Mouse (Mus musculus) megakaryocyte progenitor cell, adult 5-6 weeks (primary cell): ENCODE data around the gene Ninj2. TPM values are rescaled to one million over a fixed set of nuclear protein-coding genes. Genes with fewer than 3 reads are reported as not detected.

Source experiments
- ATAC-seq: replicated peaks from 2 replicates; pipeline ENCODE4 v1.8.0; 2016; ENCODE audit warnings: mild to moderate bottlenecking, moderate TSS enrichment, inconsistent platforms; ENCODE audit not compliant: poor library complexity
- total RNA-seq, 2 experiments: library from RNA; stranded (forward) in 1 of 2; stranded (reverse) in 1 of 2; fragments of 157-497, 149-512 nt in 1 of 2; fragments of 200-1000 nt in 1 of 2; gene quantifications; 2 replicates each; pipeline versions ENCODE4 v1.2.3 to v1.2.4; 2015 to 2017

Ninj2 gene
- total RNA-seq, 2 experiments from 2014 or later: not detected

GRCm38 (mm10) chr6:120091956-120092355 is 1.2 kb upstream of the Ninj2 start:
- ATAC-seq: no peak

DNA sequence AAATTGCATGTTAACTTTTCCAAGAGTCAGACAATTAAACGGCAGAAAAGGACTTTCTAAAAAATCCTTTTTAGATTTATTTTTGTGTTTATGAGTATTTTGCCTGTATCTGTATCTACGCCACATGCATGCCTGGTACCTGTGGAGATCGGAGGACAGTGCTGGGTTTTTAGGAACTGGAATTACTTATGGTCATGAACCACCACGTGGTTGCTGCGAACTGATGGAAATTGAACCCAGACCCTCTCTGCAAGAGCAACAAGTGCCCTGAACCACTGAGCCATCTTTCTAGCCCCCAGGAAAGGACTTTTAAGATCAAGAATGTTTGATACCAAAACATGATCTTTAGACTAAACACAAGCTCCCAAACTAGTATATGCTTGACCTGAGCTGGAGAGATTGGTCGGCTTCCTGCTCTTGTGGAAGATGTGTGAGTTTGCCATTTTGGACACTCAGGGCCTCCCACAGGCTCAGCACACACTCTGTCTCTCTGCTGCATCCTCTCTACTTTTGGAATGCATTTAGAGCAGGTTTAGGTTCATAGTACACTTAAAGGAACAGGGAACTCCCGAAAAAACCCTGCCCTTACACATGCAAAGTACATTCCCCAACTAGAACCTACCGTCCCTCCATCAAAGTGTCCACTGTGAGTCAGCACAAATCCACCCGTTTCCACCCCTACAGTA is 1.1 kb downstream of the Ninj2 start:
- no peak for ATAC-seq

- no peak for ATAC-seq
Observed at GRCm38 (mm10) chr6:120095096-120095495, 1.9 kb downstream of the Ninj2 start.

GRCm38 (mm10) chr6:120095501-120095900 is 2.4 kb downstream of the Ninj2 start:
- ATAC-seq: peak; percentile 51; the same call in 1 of the 2 replicates

DNA sequence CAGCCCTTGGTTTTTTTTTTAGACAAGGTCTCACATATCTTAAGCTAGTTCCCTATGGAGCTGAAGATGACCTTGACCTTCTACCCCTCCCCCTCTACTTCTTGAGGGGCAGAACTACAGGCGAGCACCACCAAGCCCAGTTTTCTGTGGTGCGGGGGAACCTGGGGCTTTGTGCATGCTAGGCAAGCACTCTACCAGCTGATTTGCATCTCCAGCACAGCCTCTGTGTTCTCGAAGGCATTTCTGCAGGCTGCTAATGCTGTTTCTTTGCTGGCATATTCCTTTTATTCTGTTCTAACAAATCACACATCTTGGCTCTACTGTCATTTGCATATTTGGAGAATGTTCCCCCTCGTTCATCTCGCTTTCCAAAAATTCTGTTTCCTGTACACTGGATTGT is 6.2 kb downstream of the Ninj2 start:
- ATAC-seq: no peak

DNA sequence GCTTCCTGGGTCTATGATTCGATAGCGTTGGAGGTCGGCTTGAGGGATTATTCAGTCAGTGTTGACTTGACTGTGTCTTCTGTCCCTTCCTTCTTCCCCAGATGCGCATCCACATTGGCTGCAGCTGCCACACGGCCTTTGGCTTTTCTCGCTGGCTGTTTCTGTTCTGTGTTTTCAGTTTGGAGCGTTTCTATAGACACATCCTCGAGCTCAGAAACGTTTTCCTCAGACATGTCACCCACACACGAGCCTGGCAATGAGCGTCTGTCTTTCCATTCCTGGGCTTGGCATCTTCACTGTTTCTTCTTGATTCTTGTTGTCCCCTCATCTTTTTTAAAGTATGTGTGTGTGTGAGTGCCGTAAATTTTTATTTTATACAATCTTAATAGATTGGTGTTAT is 8.1 kb downstream of the Ninj2 start:
- ATAC-seq: no peak

DNA sequence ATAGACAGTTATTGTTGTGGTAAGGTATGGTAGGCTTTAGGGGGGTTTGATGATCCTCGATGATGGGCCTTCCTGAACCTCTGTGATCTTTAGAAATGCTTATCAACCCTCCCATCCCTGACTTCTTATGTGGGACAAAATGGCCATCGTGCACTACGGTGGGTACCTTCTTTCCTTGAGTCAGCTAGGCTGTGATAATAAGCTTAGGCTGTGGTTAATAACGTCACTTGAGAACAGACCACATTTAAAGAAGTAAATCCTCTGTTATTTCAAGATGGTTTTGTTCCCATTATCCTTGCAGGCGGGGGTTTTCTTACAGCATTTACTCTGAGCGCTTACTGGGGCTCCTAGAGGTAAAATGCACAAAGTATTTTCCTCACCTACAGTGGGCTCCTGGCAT is 8.8 kb downstream of the Ninj2 start:
- peak; percentile 70 for ATAC-seq

GRCm38 (mm10) chr6:120103104-120103503 is 10.0 kb downstream of the Ninj2 start:
- ATAC-seq: peak; percentile 53

GRCm38 (mm10) chr6:120105055-120105454 is 11.9 kb downstream of the Ninj2 start:
- ATAC-seq: no peak

DNA sequence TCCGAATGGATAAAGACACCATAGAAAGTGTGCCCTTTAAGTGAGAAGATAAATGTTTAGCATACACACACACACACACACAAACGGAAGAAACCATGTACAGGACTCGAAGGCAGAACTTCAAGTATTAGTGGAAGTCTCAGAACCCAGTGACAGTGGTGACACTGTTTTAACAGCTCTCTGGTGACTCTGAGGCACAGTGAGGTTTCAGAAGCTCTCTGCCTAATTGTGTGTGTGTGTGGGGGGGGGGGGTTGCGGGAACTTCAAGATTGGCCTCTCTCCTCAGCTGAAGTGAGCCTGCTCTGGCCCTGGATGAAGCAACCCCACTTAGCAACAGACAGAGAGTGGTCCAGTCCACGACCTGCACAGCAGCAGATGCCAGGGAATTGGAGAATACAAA is 14.4 kb downstream of the Ninj2 start:
- ATAC-seq: no peak

DNA sequence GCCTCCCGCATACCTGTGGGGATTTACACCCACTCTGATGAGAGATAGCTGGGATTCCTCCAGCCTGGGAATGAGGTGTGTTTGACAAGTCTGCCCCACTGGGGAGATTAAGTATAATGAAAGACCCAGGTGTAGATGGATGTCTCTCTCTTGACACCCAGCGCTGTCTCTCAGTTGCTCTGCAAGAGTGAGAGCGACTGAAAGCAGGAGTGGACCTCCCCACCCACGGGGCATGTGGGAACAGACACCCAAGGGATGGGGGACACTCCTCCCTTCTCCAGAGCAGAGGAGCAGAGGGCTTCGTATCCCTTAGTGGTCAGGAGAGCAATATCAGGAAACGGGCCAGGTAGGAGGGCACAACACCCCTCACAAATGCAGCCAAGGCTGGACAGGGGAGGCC is 14.9 kb downstream of the Ninj2 start:
- ATAC-seq: no peak

GRCm38 (mm10) chr6:120109173-120109572 is 16.0 kb downstream of the Ninj2 start:
- no peak for ATAC-seq

DNA sequence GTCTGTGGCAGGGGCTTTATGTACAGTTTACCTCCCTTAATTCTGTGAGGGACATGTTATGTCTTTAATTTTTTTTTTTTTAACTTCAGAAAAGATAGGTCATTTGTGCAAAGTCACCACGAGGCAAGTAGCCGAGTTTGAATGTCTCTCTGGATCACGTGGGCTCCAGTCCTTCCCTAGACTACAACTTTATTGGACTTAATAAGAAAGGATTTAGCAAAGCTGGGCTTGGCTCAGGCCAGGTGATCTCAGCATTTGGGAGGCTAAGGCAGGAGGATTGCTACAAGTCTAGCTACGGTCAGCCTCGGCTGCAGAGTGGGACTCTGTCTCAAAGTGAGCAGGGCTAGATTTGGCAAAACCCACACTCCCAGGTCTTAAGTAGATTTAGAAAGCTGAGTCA is 16.8 kb downstream of the Ninj2 start:
- no peak for ATAC-seq

DNA sequence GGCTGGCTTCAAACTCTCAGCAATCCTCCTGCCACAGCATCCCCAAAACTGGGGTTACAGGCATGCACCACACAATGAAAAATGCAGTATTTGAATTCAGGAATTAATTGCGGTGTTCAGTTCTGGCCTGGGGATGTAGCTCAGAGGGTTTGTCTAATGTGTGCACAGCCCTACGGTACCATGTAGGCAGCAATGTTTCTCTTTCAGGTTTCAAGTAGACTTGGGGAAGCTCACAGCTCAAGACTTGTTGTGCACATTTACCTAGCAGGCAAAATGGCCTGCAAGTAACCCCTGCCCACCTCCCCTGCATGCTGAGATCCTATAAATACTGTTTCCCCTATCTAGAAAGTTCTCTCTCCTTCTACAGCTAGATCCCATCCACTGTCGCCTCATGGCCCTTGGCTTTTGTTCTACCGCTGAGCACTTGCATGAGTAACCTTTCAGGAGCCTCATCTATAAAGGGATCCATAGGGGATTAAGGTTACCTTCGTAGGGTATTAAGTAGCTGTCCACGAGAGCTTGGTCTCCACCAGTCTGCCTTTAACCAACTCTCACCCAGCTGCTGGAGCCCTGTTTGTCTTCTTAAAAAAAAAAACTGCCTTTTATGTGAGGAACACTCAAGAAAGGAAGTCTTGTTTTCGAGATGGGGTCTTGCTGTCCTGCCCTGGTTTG is 17.7 kb downstream of the Ninj2 start:
- ATAC-seq: no peak

- no peak for ATAC-seq
Observed at GRCm38 (mm10) chr6:120111410-120111783, 18.2 kb downstream of the Ninj2 start.

- peak; percentile 93 for ATAC-seq
Observed at GRCm38 (mm10) chr6:120111984-120112803, 19.0 kb downstream of the Ninj2 start.

GRCm38 (mm10) chr6:120113856-120114255 is 20.7 kb downstream of the Ninj2 start:
- ATAC-seq: no peak

DNA sequence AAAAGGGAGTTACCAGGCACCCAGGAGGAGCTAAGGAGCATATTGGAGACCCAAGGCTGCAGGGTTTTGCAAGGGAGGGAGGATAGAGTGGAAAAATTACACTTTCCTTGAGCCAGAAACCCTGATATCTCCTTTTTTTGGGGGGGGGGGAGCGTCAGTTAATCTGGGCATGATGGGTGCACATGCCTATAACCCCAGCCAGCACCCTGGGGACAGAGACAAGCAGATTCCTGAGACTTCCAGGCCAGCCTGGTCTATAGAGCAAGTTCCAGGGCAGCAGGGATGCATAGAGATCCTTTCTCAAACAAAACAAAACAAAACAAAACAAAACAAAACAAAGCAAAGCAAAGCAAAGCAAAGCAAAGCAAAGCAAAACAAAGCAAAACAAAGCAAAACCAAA is 21.1 kb downstream of the Ninj2 start:
- ATAC-seq: no peak

DNA sequence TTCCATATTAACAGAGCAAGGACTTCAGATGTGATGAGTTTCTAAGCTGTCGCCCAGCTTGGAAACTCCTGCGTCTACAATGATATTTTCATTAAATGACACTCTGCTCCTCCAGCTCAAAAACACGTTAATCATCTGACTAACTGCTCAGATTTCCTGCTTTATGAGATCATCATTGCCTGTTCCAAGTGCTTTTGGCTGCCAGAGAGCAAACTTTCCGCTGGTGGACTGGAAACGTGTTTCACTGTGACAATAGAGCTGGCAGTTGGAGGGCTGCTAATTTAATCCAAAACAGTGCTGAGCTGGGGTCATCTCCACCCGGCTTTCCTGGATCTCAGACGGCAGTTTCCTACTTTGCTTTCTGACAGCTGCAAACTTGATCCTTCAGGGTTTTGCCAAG is 21.5 kb downstream of the Ninj2 start:
- ATAC-seq: no peak

DNA sequence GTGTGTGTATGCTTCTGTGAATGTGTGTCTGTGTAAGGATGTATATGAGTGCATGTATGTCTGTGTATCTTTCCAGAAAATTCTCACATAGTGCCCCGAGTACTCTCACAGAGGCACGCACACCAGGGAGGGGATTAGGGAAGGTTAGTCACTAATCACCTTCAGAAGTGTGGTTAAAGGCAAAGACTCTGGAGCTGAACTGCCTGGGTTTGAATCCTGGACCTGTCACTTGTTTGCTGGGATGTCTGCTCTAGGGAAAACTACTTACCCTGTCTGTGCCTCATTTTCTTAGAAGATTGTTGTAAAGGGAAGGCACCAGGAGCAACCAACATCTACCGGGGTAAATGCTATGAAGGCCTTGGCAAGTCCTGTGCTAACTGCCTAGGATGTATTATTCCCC is 22.3 kb downstream of the Ninj2 start:
- ATAC-seq: no peak

- no peak for ATAC-seq
Observed at GRCm38 (mm10) chr6:120119824-120120223, 26.7 kb downstream of the Ninj2 start.

DNA sequence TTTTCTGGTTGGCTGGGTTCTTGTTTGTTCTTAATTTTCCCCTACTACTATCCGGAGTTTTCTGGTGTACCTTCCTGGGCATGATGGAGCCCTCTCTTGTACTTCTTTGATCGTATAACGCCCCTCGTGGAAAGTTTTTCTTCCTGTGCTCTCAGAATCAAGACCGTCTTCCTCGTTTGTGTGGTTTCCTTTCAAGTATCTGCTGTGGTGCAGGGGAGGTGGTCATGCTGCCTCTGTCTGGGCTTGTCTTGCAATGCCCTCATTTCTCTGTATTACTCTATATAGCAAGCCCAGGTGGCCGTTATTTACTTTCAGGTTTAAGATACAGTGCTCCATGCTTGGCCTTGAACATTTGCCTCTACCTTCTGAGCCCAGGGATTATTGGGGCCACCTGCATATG is 31.5 kb downstream of the Ninj2 start:
- peak; percentile 85 for ATAC-seq
